Mouse (Mus musculus) G1E (cell line): ENCODE measurements around the gene Klhdc3. TPM values are rescaled to one million over a fixed set of nuclear protein-coding genes. Genes with fewer than 3 reads are reported as not detected.

Source experiments
- ATAC-seq: 2 replicates; pipeline ENCODE4 v1.8.0; 2016; ENCODE audit warnings: mild to moderate bottlenecking; ENCODE audit not compliant: insufficient number of reproducible peaks, poor library complexity, low FRiP score, severe bottlenecking; ENCODE audit errors: extremely low read depth
- DNase-seq: peaks from one replicate; pipeline ENCODE4 v3.0.0; 2012; ENCODE audit warnings: low spot score
- H3K27me3 ChIP-seq: 2 replicates; pipeline ENCODE4 v1.6.1; 2012; ENCODE audit warnings: mild to moderate bottlenecking, low read length, inconsistent platforms; ENCODE audit not compliant: insufficient read depth
- H3K36me3 ChIP-seq: replicated peaks from 2 replicates; pipeline ENCODE3; 2012; ENCODE audit warnings: mild to moderate bottlenecking, inconsistent platforms
- H3K4me1 ChIP-seq: 2 replicates; pipeline ENCODE4 v1.6.1; 2012; ENCODE audit warnings: low read depth, low read length, inconsistent platforms, mixed read lengths; ENCODE audit not compliant: insufficient read depth
- H3K4me3 ChIP-seq: 2 replicates; pipeline ENCODE4 v1.5.1; 2012; ENCODE audit warnings: low read depth, mild to moderate bottlenecking, inconsistent platforms, low read length, moderate library complexity, mixed read lengths
- H3K9me3 ChIP-seq: replicated peaks from 2 replicates; pipeline ENCODE4 v1.6.1; 2012; ENCODE audit warnings: inconsistent platforms
- CTCF ChIP-seq: IDR thresholded peaks from 2 replicates; pipeline ENCODE4 v1.5.1; 2012; ENCODE audit warnings: low read depth, low read length, inconsistent platforms, mixed read lengths
- GATA1 ChIP-seq: IDR thresholded peaks from 2 replicates; pipeline ENCODE4 v1.6.1; 2012; ENCODE audit warnings: borderline replicate concordance, low read length, inconsistent platforms, mixed read lengths
- GATA2 ChIP-seq: IDR thresholded peaks from 2 replicates; pipeline ENCODE4 v1.6.1; 2012; ENCODE audit warnings: low read depth, low read length, inconsistent platforms, borderline replicate concordance
- POLR2AphosphoS5 ChIP-seq: IDR thresholded peaks from 2 replicates; pipeline ENCODE4 v1.6.1; 2012; ENCODE audit warnings: low read depth, low read length, inconsistent platforms; ENCODE audit not compliant: insufficient replicate concordance
- TAL1 ChIP-seq: conservative IDR thresholded peaks from 2 replicates; pipeline ENCODE4 v1.6.1; 2012; ENCODE audit warnings: low read depth, low read length, inconsistent platforms, mixed read lengths
- polyA plus RNA-seq: library from polyadenylated mRNA; stranded (reverse); fragments of >175 nt; gene quantifications from 2 replicates; pipeline ENCODE4 v1.2.3, GENCODE M21; 2012
- total RNA-seq, 2 experiments: library from RNA; stranded (forward) in 1 of 2; stranded (reverse) in 1 of 2; fragments of 200-1000 nt in 1 of 2; fragments of >200 nt in 1 of 2; fragmentation: Nextera tagmentation in 1 of 2; gene quantifications; 2 replicates each; pipeline ENCODE4 v1.2.3; 2014 to 2017

Klhdc3 gene
- total and polyA plus RNA-seq, 3 experiments, result 26.0 to 221 (median 70.1) TPM

DNA sequence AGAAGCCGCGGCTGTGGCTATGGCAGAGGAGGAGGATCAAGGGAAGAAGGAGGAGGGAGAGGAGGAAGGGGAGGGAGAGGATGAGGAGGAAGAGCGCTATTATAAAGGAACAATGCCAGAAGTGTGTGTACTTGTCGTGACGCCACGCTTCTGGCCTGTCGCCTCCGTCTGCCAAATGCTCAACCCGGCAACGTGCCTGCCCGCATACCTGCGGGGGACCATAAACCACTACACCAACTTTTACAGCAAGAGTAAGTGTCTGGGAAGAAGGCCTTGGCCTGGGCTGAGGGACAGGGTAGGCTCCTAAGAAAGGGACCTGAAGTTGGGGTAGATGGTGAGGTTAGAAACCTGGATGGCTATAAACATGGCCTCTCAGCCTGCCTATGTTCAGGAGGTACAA lies 18.7 kb downstream of the Klhdc3 start:
- peaks cover 98% of the 10 kb centered on the region for H3K36me3 ChIP-seq
- H3K27me3 ChIP-seq, result no peaks in the 10 kb centered on the region
- DNase-seq, result no peak
- no peaks in the 10 kb centered on the region for H3K9me3 ChIP-seq
- no peak for TF ChIP-seq CTCF
- no peak for TF ChIP-seq POLR2AphosphoS5
- no peak for TF ChIP-seq TAL1
- no peak for TF ChIP-seq GATA1
- TF ChIP-seq GATA2, result no peak
- ATAC-seq, result no peak
- peaks cover 2% of the 10 kb centered on the region; the same call in 1 of the 2 replicates for H3K4me1 ChIP-seq
- no peak overlapping the region for H3K4me3 ChIP-seq

DNA sequence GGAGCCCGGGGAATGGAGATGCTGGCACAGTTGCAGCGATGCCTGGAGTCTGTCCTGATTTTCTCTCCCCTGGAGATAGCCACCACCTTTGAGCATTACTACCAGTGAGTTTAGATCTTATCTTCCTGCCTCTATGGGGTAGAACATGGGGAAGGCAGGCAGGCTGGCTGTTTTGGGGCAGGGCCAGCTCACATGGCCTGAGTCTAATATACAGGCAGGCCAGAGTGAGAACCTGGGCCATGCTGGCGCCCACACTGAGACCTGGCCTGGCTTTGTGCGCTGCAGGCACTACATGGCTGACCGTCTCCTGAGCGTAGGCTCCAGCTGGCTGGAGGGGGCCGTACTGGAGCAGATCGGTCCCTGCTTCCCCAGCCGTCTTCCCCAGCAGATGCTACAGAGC lies 19.4 kb downstream of the Klhdc3 start:
- Histone ChIP-seq H3K9me3 (no peaks in the 10 kb centered on the region), H3K4me3 (no peak overlapping the region), H3K4me1 (peaks cover 3% of the 10 kb centered on the region; the same call in 1 of the 2 replicates), H3K27me3 (no peaks in the 10 kb centered on the region), H3K36me3 (peaks cover 98% of the 10 kb centered on the region)
- DNase-seq (no peak), ATAC-seq (no peak)
- no peak for TF ChIP-seq GATA2
- no peak for TF ChIP-seq TAL1
- no peak for TF ChIP-seq CTCF
- no peak for TF ChIP-seq GATA1
- no peak for TF ChIP-seq POLR2AphosphoS5

GRCm38 (mm10) chr17:46656054-46656453 lies 24.7 kb downstream of the Klhdc3 start:
- DNase-seq (no peak), ATAC-seq (no peak)
- Histone ChIP-seq H3K4me3 (no peak overlapping the region), H3K27me3 (no peaks in the 10 kb centered on the region), H3K36me3 (peaks cover 96% of the 10 kb centered on the region), H3K9me3 (no peaks in the 10 kb centered on the region), H3K4me1 (peaks cover 28% of the 10 kb centered on the region)
- no peak for TF ChIP-seq CTCF
- TF ChIP-seq POLR2AphosphoS5, result no peak
- no peak for TF ChIP-seq TAL1
- TF ChIP-seq GATA2, result no peak
- no peak for TF ChIP-seq GATA1

- DNase-seq (no peak), ATAC-seq (no peak)
- Histone ChIP-seq H3K27me3 (no peaks in the 10 kb centered on the region), H3K4me3 (peak overlapping the region; percentile 84), H3K36me3 (peaks cover 87% of the 10 kb centered on the region), H3K4me1 (peaks cover 64% of the 10 kb centered on the region), H3K9me3 (no peaks in the 10 kb centered on the region)
- TF ChIP-seq GATA2, result no peak
- TF ChIP-seq CTCF, result no peak
- TF ChIP-seq GATA1, result no peak
- TF ChIP-seq TAL1, result no peak
- TF ChIP-seq POLR2AphosphoS5, result no peak
Observed at GRCm38 (mm10) chr17:46651755-46652547, 28.8 kb downstream of the Klhdc3 start.

GRCm38 (mm10) chr17:46651292-46651691 lies 29.4 kb downstream of the Klhdc3 start:
- DNase-seq (no peak), ATAC-seq (no peak)
- Histone ChIP-seq H3K4me1 (peaks cover 65% of the 10 kb centered on the region), H3K27me3 (no peaks in the 10 kb centered on the region), H3K9me3 (no peaks in the 10 kb centered on the region), H3K36me3 (peaks cover 80% of the 10 kb centered on the region), H3K4me3 (peak overlapping the region; percentile 84)
- TF ChIP-seq CTCF, result no peak
- TF ChIP-seq TAL1, result no peak
- no peak for TF ChIP-seq GATA1
- no peak for TF ChIP-seq GATA2
- no peak for TF ChIP-seq POLR2AphosphoS5

DNA sequence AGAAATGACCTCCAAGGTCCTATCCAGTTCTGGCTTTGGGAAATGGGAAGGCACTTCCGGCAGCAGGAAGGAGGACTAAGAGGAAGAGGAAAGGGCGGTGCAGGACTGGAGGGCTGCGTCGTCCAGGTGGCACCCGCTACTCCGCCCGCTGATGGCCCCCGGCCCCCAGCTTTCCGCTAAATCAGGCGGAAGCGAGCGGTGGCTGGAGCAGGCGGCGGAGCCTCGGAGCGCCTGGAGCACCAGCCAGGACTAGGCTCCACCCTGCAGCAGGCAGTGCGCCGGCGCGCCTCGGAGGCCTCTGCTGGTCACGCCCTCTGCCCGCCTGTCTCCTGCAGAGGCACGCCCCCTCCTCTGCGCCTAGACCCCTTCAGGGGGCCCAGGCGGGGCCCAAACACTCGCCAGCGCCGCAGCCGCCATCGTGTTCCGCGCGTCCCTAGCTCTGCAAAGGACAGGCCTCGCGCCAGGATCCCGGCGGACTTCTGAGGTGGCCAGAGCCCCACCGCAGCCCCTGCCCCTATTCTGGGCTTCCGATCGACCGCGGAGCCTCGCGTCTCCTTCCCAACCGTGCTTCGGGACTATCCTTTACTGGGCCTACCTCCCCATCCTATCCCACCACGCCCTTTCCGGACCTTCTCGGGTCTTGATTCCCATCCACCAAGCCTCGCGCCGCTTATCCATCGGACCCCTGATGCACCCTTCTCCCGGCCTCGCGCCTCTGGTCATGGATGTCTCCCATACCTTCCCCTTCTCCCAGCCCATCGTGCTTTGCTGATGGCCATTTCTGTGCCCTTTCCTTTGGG lies 30.3 kb downstream of the Klhdc3 start, which contains the start of gene Cul7:
Gene Cul7, plus strand, starts transcription at position 106 of the 800 bp plus-strand sequence.
- H3K27me3 ChIP-seq, result no peaks in the 10 kb centered on the region
- peak within 1 kb of the TSS; percentile 84 for H3K4me3 ChIP-seq
- DNase-seq (peak; percentile 100), ATAC-seq (peak; percentile 70; the same call in 1 of the 2 replicates)
- no peaks in the 10 kb centered on the region for H3K9me3 ChIP-seq
- peaks cover 67% of the 10 kb centered on the region for H3K4me1 ChIP-seq
- TF ChIP-seq POLR2AphosphoS5 (no peak), GATA2 (no peak), TAL1 (no peak), CTCF (no peak), GATA1 (no peak)
- peaks cover 71% of the 10 kb centered on the region for H3K36me3 ChIP-seq
